Mouse (Mus musculus) embryonic facial prominence, embryonic 11.5 days (tissue): ENCODE results near the gene Zfyve28. TPM values are rescaled to one million over a fixed set of nuclear protein-coding genes. Genes with fewer than 3 reads are reported as not detected.
A peak's percentile ranks its signal among the peaks of the same experiment; 100 is the strongest.

Source experiments
- ATAC-seq: fragments of 200-750 bp; cut with Nextera tagmentation; replicated peaks from 2 replicates; pipeline ENCODE4 v1.8.0; 2017; ENCODE audit warnings: low read depth; ENCODE audit not compliant: insufficient number of reproducible peaks, low FRiP score, low TSS enrichment
- DNase-seq: peaks from one replicate; pipeline ENCODE4 v3.0.0-alpha.2; 2015; ENCODE audit warnings: low spot score
- H3K27ac ChIP-seq: fragments of 300-500 bp; sonication (generic); replicated peaks from 2 replicates; pipeline ENCODE4 v1.5.1; 2014; ENCODE audit warnings: mild to moderate bottlenecking, low read depth, low read length, control low read depth
- H3K27me3 ChIP-seq: fragments of 300-500 bp; sonication (generic); 2 replicates; pipeline ENCODE4 v1.6.1; 2014; ENCODE audit warnings: mild to moderate bottlenecking, low read length, moderate library complexity, mixed read lengths; ENCODE audit not compliant: control insufficient read depth, insufficient read depth
- H3K36me3 ChIP-seq: fragments of 300-500 bp; sonication (generic); replicated peaks from 2 replicates; pipeline ENCODE4 v1.6.1; 2014; ENCODE audit warnings: low read depth, mild to moderate bottlenecking, low read length, moderate library complexity, mixed read lengths; ENCODE audit not compliant: control insufficient read depth, insufficient read depth
- H3K4me1 ChIP-seq: fragments of 300-500 bp; sonication (generic); 2 replicates; pipeline ENCODE4 v1.6.1; 2014; ENCODE audit warnings: low read length, mixed read lengths; ENCODE audit not compliant: control insufficient read depth, insufficient read depth
- H3K4me2 ChIP-seq: fragments of 300-500 bp; sonication (generic); 2 replicates; pipeline ENCODE4 v1.6.1; 2014; ENCODE audit warnings: low read depth, mild to moderate bottlenecking, control low read depth, low read length, moderate library complexity
- H3K4me3 ChIP-seq: fragments of 300-500 bp; sonication (generic); 2 replicates; pipeline ENCODE4 v1.5.1; 2014; ENCODE audit warnings: low read depth, low read length, control low read depth
- H3K9ac ChIP-seq: fragments of 300-500 bp; sonication (generic); replicated peaks from 2 replicates; pipeline ENCODE4 v1.6.1; 2014; ENCODE audit warnings: mild to moderate bottlenecking, control low read depth, low read length
- H3K9me3 ChIP-seq: fragments of 300-500 bp; sonication (generic); replicated peaks from 2 replicates; pipeline ENCODE4 v1.6.1; 2016; ENCODE audit warnings: mild to moderate bottlenecking, low read length, inconsistent platforms, mixed read lengths; ENCODE audit not compliant: control insufficient read depth
- WGBS: fragments of 180-500 bp; shearing (Covaris S2); extraction: QIAGEN DNeasy Blood & Tissue Kit; methylation state at CpG from one replicate; pipeline ENCODE4 v1.1.7; 2014; 5-methylcytosine and 5-hydroxymethylcytosine counted together
- polyA plus RNA-seq: library from polyadenylated mRNA; unstranded; fragments of >200 nt; fragmentation: Nextera tagmentation; extraction: Ambion mirVana; gene quantifications from 2 replicates; pipeline ENCODE4 v1.2.1, GENCODE M21; 2014

Gene Zfyve28
- polyA plus RNA-seq, 1 experiment from 2014 or later, result 0.24 TPM

DNA sequence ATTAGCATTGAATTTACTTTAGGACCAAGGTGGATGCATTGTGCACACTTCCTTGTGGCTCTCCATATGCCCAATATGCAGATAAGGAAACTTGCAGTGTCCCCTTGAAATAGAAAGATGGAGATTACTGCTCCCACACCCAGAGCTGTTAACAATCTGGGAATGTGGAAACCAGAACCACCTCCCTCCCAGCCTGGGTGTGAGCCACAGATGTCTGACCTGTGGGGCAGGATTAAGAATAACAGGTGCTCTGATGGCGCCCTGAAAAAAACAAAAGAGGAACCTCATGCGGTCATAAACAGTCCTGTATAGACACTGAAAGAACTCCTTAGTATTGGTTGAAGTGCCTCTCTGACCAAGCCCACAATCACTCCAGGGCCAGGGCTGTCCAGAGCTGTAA is 99.4 kb downstream of the Zfyve28 start:
- no peak overlapping the region for H3K4me3 ChIP-seq
- ATAC-seq, result no peak

DNA sequence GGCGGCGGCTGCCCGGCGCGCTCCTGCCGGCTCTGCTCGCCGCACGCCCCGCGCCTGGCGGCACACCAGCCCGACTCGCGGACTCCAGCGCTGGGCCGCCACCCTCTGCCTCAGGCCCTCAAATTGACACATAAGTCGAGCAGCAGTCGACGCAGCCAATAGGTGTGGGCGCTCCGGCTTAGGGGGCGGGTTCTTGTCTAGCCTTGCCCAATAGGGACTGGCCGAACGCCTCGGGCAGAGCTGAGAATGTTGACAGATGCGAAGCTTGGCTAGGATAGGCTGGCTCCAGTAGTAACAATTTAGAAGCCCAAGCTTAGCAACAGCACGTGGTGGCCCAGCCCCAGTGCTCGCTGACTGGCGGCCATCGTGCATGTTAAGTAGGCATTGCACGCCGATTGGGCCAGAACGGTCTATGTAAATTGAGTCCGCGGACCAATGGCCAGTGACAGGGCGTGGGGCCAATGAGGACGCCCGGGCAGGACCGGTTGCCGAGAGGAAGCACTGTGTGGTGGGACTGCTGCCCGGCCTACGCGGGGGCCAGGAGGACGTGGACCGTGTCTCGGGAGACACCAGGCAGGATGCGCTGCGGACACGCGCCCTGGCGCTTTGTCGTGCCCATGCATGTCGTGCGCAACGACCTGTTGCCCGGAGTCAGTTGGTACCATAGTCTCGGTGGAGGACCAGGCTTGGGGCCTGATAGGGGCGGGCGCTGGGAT is 100.5 kb downstream of the Zfyve28 start, which contains the start of gene Mxd4:
Gene Mxd4 (minus strand): TSS at position 120 of the 716 bp plus-strand sequence.
- under 1% methylated on average over 60 of the region's 60 CpGs for WGBS
- no peaks in the 10 kb centered on the region for H3K36me3 ChIP-seq
- 0 out of 2 replicates have a peak, but pooled peaks cover 3% of the 10 kb centered on the region for H3K4me1 ChIP-seq
- no peaks in the 10 kb centered on the region for H3K9me3 ChIP-seq
- peak within 1 kb of the TSS; percentile 81 for H3K27ac ChIP-seq
- peak within 1 kb of the TSS; percentile 80 for H3K9ac ChIP-seq
- peak within 1 kb of the TSS; percentile 87 for H3K4me2 ChIP-seq
- ATAC-seq (peak; percentile 99), DNase-seq (peak; percentile 99)
- no peaks in the 10 kb centered on the region for H3K27me3 ChIP-seq
- H3K4me3 ChIP-seq, result peak within 1 kb of the TSS; percentile 91

More for the DNA sequence above, 99.4 kb downstream of the Zfyve28 start:
- no peak for DNase-seq
- H3K36me3 ChIP-seq, result no peaks in the 10 kb centered on the region
- no peaks in the 10 kb centered on the region for H3K9me3 ChIP-seq
- H3K27me3 ChIP-seq, result no peaks in the 10 kb centered on the region
- no peak overlapping the region for H3K9ac ChIP-seq
- WGBS, result 81% methylated on average over 2 of the region's 2 CpGs
- no peak overlapping the region for H3K27ac ChIP-seq
- H3K4me1 ChIP-seq, result 0 out of 2 replicates have a peak, but pooled peaks cover 3% of the 10 kb centered on the region
- H3K4me2 ChIP-seq, result no peak overlapping the region; the same call in 1 of the 2 replicates

DNA sequence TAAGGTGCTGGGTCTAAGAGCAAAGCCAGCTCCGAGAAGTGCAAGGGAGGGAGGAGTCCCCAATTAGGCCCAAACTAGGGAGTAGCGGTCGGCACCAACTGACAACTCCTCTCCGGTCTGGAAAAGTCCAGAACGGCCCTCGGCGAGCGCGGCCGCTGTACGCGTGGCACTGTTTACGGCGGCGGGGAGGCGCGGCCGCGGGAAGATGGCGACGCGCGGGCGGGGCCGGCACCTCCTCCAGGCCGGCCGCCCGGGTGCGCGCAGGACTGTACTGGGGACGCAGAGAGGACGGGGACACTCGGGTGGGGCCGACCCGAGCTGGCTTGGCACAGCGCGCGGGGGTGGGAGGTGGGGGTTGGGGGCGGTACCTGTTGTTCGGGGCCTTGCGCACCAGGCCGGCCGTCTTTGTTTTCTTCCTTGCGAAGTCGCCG is 101.3 kb downstream of the Zfyve28 start:
- Histone ChIP-seq H3K9ac (peak overlapping the region; percentile 80), H3K27me3 (no peaks in the 10 kb centered on the region), H3K36me3 (no peaks in the 10 kb centered on the region), H3K4me3 (peak overlapping the region; percentile 91), H3K4me2 (peak overlapping the region; percentile 87), H3K4me1 (0 out of 2 replicates have a peak, but pooled peaks cover 3% of the 10 kb centered on the region), H3K9me3 (no peaks in the 10 kb centered on the region), H3K27ac (peak overlapping the region; percentile 81)
- DNase-seq, result peak; percentile 52
- WGBS, result 0% methylated on average over 45 of the region's 46 CpGs
- ATAC-seq, result no peak

DNA sequence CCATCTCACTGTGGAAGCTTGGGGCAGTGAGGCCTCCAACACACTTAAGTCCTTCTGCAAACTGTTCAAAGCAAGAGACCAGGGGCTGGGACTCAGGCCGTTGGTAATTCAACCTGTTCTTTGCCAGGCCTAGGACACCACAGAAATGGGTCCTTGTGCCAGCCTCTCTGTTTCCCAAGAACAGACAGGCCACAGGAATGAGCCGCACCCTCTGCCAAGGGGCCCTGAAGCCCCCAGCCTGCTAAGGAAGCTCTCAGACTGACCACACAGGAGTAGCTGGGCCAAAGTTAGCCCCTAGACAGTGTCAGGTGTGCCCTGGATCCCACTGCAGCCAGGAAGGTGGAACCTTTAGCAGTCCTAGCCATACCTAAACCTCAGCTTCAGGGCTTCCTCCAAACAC is 101.9 kb downstream of the Zfyve28 start:
- ATAC-seq (no peak), DNase-seq (no peak)
- 73% methylated on average over 2 of the region's 2 CpGs for WGBS
- peak overlapping the region; percentile 87 for H3K4me2 ChIP-seq
- H3K27me3 ChIP-seq, result no peaks in the 10 kb centered on the region
- H3K9me3 ChIP-seq, result no peaks in the 10 kb centered on the region
- no peaks in the 10 kb centered on the region for H3K36me3 ChIP-seq
- 0 out of 2 replicates have a peak, but pooled peaks cover 3% of the 10 kb centered on the region for H3K4me1 ChIP-seq
- peak overlapping the region; percentile 80 for H3K9ac ChIP-seq
- no peak overlapping the region for H3K27ac ChIP-seq
- H3K4me3 ChIP-seq, result peak overlapping the region; percentile 91

DNA sequence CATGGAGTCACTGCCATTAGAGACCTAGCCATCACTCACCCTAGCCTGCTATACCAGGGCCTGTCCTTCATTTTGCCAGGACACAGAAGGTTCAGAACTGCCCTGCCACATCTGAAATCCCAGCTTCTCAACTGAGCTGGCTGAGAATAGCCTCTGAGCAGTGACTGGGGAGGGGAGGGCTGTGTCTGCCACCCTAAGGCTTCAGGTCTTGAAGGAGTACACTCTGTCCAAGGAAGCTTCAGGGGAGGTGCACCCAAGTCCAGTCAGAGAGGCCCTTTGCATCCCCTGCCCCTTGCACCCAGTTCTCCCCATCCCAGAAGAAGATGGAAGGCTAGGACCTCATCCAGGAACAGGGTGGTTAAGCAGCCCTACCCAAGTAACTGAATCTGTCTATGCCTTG is 102.5 kb downstream of the Zfyve28 start:
- H3K9ac ChIP-seq, result peak overlapping the region; percentile 80
- H3K4me3 ChIP-seq, result peak overlapping the region; percentile 91; the same call in 1 of the 2 replicates

DNA sequence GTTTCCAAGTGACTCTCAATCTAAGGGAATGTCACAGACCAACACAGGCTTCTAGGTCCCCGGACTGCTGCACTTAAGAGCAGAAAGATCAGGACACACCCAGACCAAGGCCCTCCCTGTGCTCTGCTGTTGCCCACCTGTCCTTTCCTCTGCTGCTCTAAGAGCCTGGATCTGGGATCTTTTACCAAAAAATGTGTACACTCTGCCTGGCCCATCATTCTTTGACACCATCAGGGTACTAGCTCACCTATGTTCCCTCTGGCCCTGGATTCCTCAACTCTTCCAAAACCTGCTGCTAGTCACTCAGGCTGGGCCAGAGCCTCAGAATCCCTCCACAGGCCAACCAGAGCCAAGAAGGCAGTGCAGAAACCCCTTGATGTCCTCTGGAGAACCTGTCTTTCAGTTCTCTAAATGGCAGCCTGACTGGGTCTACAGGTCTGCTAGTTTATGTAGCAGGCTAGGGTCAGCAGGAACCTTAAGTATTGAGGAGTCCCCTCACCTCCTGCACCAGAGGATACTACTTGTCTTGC is 103.1 kb downstream of the Zfyve28 start:
- no peak for DNase-seq
- H3K4me1 ChIP-seq, result 0 out of 2 replicates have a peak, but pooled peaks cover 3% of the 10 kb centered on the region
- 94% methylated on average over 1 of the region's 1 CpGs for WGBS
- no peak for ATAC-seq
- H3K9me3 ChIP-seq, result no peaks in the 10 kb centered on the region
- no peak overlapping the region for H3K27ac ChIP-seq
- no peak overlapping the region for H3K4me2 ChIP-seq
- no peak overlapping the region for H3K4me3 ChIP-seq
- H3K27me3 ChIP-seq, result no peaks in the 10 kb centered on the region
- no peak overlapping the region for H3K9ac ChIP-seq
- no peaks in the 10 kb centered on the region; the same call in 1 of the 2 replicates for H3K36me3 ChIP-seq

More for the DNA sequence above, 102.5 kb downstream of the Zfyve28 start:
- no peaks in the 10 kb centered on the region for H3K27me3 ChIP-seq
- H3K36me3 ChIP-seq, result no peaks in the 10 kb centered on the region
- DNase-seq, result no peak
- no peaks in the 10 kb centered on the region for H3K9me3 ChIP-seq
- H3K4me2 ChIP-seq, result peak overlapping the region; percentile 87
- no peak for ATAC-seq
- H3K4me1 ChIP-seq, result 0 out of 2 replicates have a peak, but pooled peaks cover 3% of the 10 kb centered on the region
- H3K27ac ChIP-seq, result no peak overlapping the region

DNA sequence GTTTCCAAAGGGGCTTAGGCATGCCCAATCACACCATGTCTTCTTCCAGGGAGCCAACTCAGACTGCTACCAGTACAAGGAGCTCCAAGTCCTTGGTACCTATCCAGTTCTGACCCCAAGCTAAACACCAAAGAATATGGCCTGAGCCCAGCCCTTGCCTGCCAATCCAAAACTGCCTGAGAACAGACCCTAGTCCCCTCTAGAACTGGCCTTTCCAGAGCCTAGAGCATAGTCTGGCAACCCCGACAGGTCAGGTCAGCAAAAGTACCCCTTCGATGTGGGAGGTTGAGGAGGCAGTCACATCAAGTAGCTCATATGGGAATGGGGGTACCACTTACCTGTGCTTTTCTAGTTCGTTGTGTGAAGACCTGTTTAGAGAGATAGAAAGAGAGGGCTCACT is 104.3 kb downstream of the Zfyve28 start:
- Histone ChIP-seq H3K4me3 (no peak overlapping the region), H3K4me1 (0 out of 2 replicates have a peak, but pooled peaks cover 3% of the 10 kb centered on the region), H3K9ac (no peak overlapping the region), H3K4me2 (no peak overlapping the region), H3K36me3 (no peaks in the 10 kb centered on the region; the same call in 1 of the 2 replicates), H3K9me3 (no peaks in the 10 kb centered on the region), H3K27me3 (no peaks in the 10 kb centered on the region), H3K27ac (no peak overlapping the region)
- DNase-seq (no peak), ATAC-seq (no peak)
- WGBS, result 89% methylated on average over 3 of the region's 3 CpGs
